8 mouse cellular contexts compared by ENCODE assay signal in the genomic region with DNA sequence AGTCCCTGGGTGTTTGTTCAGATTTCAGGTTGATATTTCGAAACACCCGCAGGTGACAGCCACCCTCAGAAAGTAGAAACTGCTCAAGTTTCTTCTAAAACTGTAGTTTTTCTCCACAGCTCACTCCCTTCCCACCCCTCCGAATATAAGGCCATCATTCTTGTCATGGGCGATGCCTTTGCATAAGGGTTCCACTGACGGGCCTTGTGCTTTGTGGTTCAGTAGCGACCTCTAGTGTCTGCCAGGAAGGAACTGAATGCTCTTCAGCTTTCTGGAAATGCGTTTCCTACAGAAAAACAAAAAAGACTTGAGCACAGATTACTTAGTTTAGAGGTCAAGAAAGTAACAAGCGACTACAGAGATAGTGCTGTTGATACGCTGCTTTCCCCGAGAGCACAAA.
DNase-seq lines count a peak whose midpoint lies in the region; ATAC-seq and TF ChIP-seq lines count a peak whose summit lies in the region.
"Had no signal": no experiment of that assay in that cellular context is flagged by ENCODE, and none has a peak within 500 bp of the region (broad histone marks: within the 10 kb centered on the region; RNA-seq: fewer than 3 reads in every experiment).

No protein-coding gene starts in this region.

- 31% methylated on average over 10 of the region's 10 CpGs for WGBS in kidney, adult 2 months
- WGBS in kidney, embryonic 16.5 days = 31% methylated on average over 10 of the region's 10 CpGs
- WGBS in forebrain, embryonic 10.5 days = 50% methylated on average over 10 of the region's 10 CpGs

- no peaks in the 10 kb centered on the region for H3K36me3 ChIP-seq in kidney, adult 2 months (ENCODE audit: control insufficient read depth, insufficient read depth, low read length)
- no peaks in the 10 kb centered on the region for H3K36me3 ChIP-seq in kidney, embryonic 16.5 days (ENCODE audit: insufficient read depth, low read length)
- no peaks in the 10 kb centered on the region for H3K36me3 ChIP-seq in forebrain, embryonic 10.5 days (replicated peaks)

- no peak overlapping the region for H3K27ac ChIP-seq in kidney, adult 2 months (ENCODE audit: insufficient read depth, low read depth, low read length)
- H3K27ac ChIP-seq in kidney, embryonic 16.5 days (ENCODE audit: low read length) = no peak overlapping the region
- H3K27ac ChIP-seq in forebrain, embryonic 10.5 days = no peak overlapping the region
- H3K27ac ChIP-seq: macrophage had no signal

- no peaks in the 10 kb centered on the region for H3K27me3 ChIP-seq in kidney, adult 2 months (replicated peaks; ENCODE audit: control insufficient read depth, insufficient read depth, low read length)
- no peaks in the 10 kb centered on the region for H3K27me3 ChIP-seq in kidney, embryonic 16.5 days (ENCODE audit: insufficient read depth, low read length)
- no peaks in the 10 kb centered on the region for H3K27me3 ChIP-seq in forebrain, embryonic 10.5 days (ENCODE audit: poor library complexity, severe bottlenecking)

- H3K4me1 ChIP-seq in kidney, adult 2 months (ENCODE audit: control insufficient read depth, insufficient read depth, low read length) = no peaks in the 10 kb centered on the region
- H3K4me1 ChIP-seq in kidney, embryonic 16.5 days (ENCODE audit: insufficient read depth, low read length) = 0 out of 2 replicates have a peak, but pooled peaks cover 2% of the 10 kb centered on the region
- H3K4me1 ChIP-seq in forebrain, embryonic 10.5 days = no peaks in the 10 kb centered on the region

- peak; percentile 80 for TF ChIP-seq CTCF in kidney, adult 2 months (conservative IDR thresholded peaks at IDR 0.05; ENCODE audit: insufficient read depth, insufficient read length, low read depth, low read length)

- H3K4me2 ChIP-seq in kidney, embryonic 16.5 days (replicated peaks; ENCODE audit: low read depth, low read length) = no peak overlapping the region

- ATAC-seq in kidney, embryonic 16.5 days (ENCODE audit: low FRiP score, low TSS enrichment) = no peak
- ATAC-seq in CD4-positive, CD25-positive, alpha-beta regulatory T cell, adult 4 months = peak; percentile 92
- peak; percentile 86 for ATAC-seq in inflammation-experienced regulatory T-cells, adult 6 months
- 0 out of 2 replicates have a peak, but pooled peaks have one; percentile 61 for ATAC-seq in megakaryocyte-erythroid progenitor cell, adult 5-6 weeks (replicated peaks; ENCODE audit: low FRiP score, low TSS enrichment, poor library complexity, severe bottlenecking)

- no peak for TF ChIP-seq POLR2A in kidney, adult 2 months (IDR thresholded peaks at IDR 0.05; ENCODE audit: low read depth, low read length)

- H3K9ac ChIP-seq in kidney, embryonic 16.5 days (replicated peaks; ENCODE audit: low read length) = no peak overlapping the region

- H3K9me3 ChIP-seq in kidney, embryonic 16.5 days (ENCODE audit: low read length) = no peaks in the 10 kb centered on the region
- no peaks in the 10 kb centered on the region for H3K9me3 ChIP-seq in forebrain, embryonic 10.5 days

- H3K4me3 ChIP-seq in kidney, adult 2 months (ENCODE audit: insufficient read depth, low read depth, low read length) = no peak overlapping the region
- no peak overlapping the region for H3K4me3 ChIP-seq in kidney, embryonic 16.5 days (ENCODE audit: low read length)
- no peak overlapping the region for H3K4me3 ChIP-seq in forebrain, embryonic 10.5 days

- peak; percentile 35 for DNase-seq in kidney, adult 2 months
- peak; percentile 56 for DNase-seq in T-cell, adult 2 months (ENCODE audit: low spot score)
- DNase-seq in forebrain, embryonic 10.5 days (ENCODE audit: extremely low spot score, low spot score) = no peak
